19 mouse cellular contexts compared by ENCODE assay signal in the genomic region with DNA sequence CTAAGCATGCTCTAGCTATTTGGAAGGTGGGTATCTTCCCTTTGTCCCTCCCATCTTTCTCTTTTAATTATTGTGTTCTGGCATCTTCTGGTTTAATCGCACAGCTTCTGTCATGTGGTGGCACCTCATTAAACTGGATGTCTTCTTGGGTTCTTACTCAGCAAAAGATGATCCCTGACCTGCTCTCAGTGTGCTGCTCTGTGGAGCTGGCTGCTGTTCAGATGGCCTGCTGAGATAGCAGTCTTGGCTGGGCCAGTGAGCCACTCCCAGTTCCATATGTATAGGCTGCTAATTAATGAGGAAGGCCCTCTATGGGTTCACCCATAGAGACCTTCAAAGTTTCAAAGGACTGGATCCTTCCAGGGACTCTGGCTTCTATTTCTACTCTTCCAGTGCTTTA.
DNase-seq lines count a peak whose midpoint lies in the region; ATAC-seq and TF ChIP-seq lines count a peak whose summit lies in the region.
"Had no signal": no experiment of that assay in that cellular context is flagged by ENCODE, and none has a peak within 500 bp of the region (broad histone marks: within the 10 kb centered on the region; RNA-seq: fewer than 3 reads in every experiment).

No protein-coding gene starts in this region.

- no peaks in the 10 kb centered on the region for H3K36me3 ChIP-seq in forebrain, embryonic 14.5 days (ENCODE audit: control insufficient read depth, insufficient read depth, low read length)
- H3K36me3 ChIP-seq in forebrain, postnatal 0 days (ENCODE audit: insufficient read depth), result no peaks in the 10 kb centered on the region
- no peaks in the 10 kb centered on the region for H3K36me3 ChIP-seq in liver, embryonic 12.5 days
- H3K36me3 ChIP-seq in liver, postnatal 0 days (replicated peaks; ENCODE audit: insufficient read depth, low read length), result no peaks in the 10 kb centered on the region
- no peaks in the 10 kb centered on the region for H3K36me3 ChIP-seq in stomach, postnatal 0 days (ENCODE audit: control insufficient read depth, insufficient read depth, low read length)
- H3K36me3 ChIP-seq: embryonic facial prominence, embryonic 10.5 days; heart, embryonic 12.5 days; hindbrain, embryonic 15.5 days had no signal

- peak; percentile 10 for DNase-seq in forebrain, embryonic 14.5 days (ENCODE audit: low spot score)
- no peak for DNase-seq in forebrain, postnatal 0 days
- DNase-seq in heart, adult 11 months, result peak; percentile 72
- no peak for DNase-seq in heart, postnatal 4 days
- no peak for DNase-seq in liver, postnatal 0 days
- no peak for DNase-seq in stomach, postnatal 0 days (ENCODE audit: low spot score)
- DNase-seq: adrenal gland, postnatal 25 days; cerebellum, adult 8-10 months; heart, adult 2 months; kidney, adult 11 months had no signal

- no peak for TF ChIP-seq EP300 in liver, postnatal 0 days (IDR thresholded peaks at IDR 0.05; ENCODE audit: low read depth)
- TF ChIP-seq EP300 in stomach, postnatal 0 days (optimal IDR thresholded peaks at IDR 0.05), result no peak

- H3K4me2 ChIP-seq in forebrain, embryonic 14.5 days (ENCODE audit: low read length), result no peak overlapping the region
- no peak overlapping the region for H3K4me2 ChIP-seq in forebrain, postnatal 0 days (ENCODE audit: low read depth)
- H3K4me2 ChIP-seq in liver, embryonic 12.5 days, result no peak overlapping the region
- H3K4me2 ChIP-seq in liver, postnatal 0 days (ENCODE audit: low read depth, low read length), result no peak overlapping the region
- H3K4me2 ChIP-seq in stomach, postnatal 0 days (replicated peaks; ENCODE audit: low read depth), result no peak overlapping the region
- H3K4me2 ChIP-seq: heart, embryonic 12.5 days; hindbrain, embryonic 15.5 days had no signal

- TF ChIP-seq CTCF in forebrain, postnatal 0 days (IDR thresholded peaks at IDR 0.05; ENCODE audit: low read depth), result no peak
- TF ChIP-seq CTCF in liver, postnatal 0 days (IDR thresholded peaks at IDR 0.05; ENCODE audit: low read depth), result no peak
- no peak for TF ChIP-seq CTCF in stomach, postnatal 0 days (IDR thresholded peaks at IDR 0.05; ENCODE audit: low read depth)

- no peaks in the 10 kb centered on the region for H3K27me3 ChIP-seq in forebrain, embryonic 14.5 days (replicated peaks; ENCODE audit: control insufficient read depth, insufficient read depth, low read length)
- no peaks in the 10 kb centered on the region for H3K27me3 ChIP-seq in forebrain, postnatal 0 days (ENCODE audit: insufficient read depth, low read length)
- H3K27me3 ChIP-seq in liver, embryonic 12.5 days (replicated peaks), result no peaks in the 10 kb centered on the region
- H3K27me3 ChIP-seq in liver, postnatal 0 days (ENCODE audit: insufficient read depth, low read length), result no peaks in the 10 kb centered on the region
- H3K27me3 ChIP-seq in stomach, postnatal 0 days (ENCODE audit: control insufficient read depth, insufficient read depth, low read length), result no peaks in the 10 kb centered on the region
- H3K27me3 ChIP-seq: hindbrain, embryonic 15.5 days; Patski had no signal

- H3K9ac ChIP-seq in forebrain, embryonic 14.5 days (ENCODE audit: low read length), result no peak overlapping the region
- no peak overlapping the region for H3K9ac ChIP-seq in forebrain, postnatal 0 days
- H3K9ac ChIP-seq in liver, embryonic 12.5 days, result no peak overlapping the region
- no peak overlapping the region for H3K9ac ChIP-seq in liver, postnatal 0 days (replicated peaks)
- no peak overlapping the region for H3K9ac ChIP-seq in stomach, postnatal 0 days (ENCODE audit: low read length)
- H3K9ac ChIP-seq: heart, embryonic 12.5 days; hindbrain, embryonic 15.5 days had no signal

- ATAC-seq in forebrain, embryonic 14.5 days, result no peak
- ATAC-seq in forebrain, postnatal 0 days, result no peak
- peak; percentile 35; the same call in 1 of the 2 replicates for ATAC-seq in liver, embryonic 12.5 days
- no peak for ATAC-seq in liver, postnatal 0 days
- ATAC-seq in erythroid progenitor cell, adult 5-6 weeks (replicated peaks; ENCODE audit: low FRiP score, poor library complexity, severe bottlenecking), result peak; percentile 70
- no peak for ATAC-seq in stomach, postnatal 0 days (ENCODE audit: low FRiP score, low TSS enrichment)
- ATAC-seq: activated CD4-positive, CD25-positive, alpha-beta regulatory T cell, adult 4 months; forebrain, embryonic 16.5 days; Patski had no signal

- H3K4me3 ChIP-seq in forebrain, embryonic 14.5 days (ENCODE audit: low read depth, low read length), result no peak overlapping the region
- H3K4me3 ChIP-seq in forebrain, postnatal 0 days (ENCODE audit: low read depth, low read length), result no peak overlapping the region
- no peak overlapping the region for H3K4me3 ChIP-seq in liver, embryonic 12.5 days
- no peak overlapping the region for H3K4me3 ChIP-seq in liver, postnatal 0 days (ENCODE audit: low read depth, low read length)
- no peak overlapping the region for H3K4me3 ChIP-seq in stomach, postnatal 0 days (ENCODE audit: low read depth, low read length)
- H3K4me3 ChIP-seq: embryonic facial prominence, embryonic 10.5 days; erythroblast, embryonic 14.5 days; heart, adult 2 months; heart, embryonic 12.5 days; hindbrain, embryonic 15.5 days had no signal

- H3K27ac ChIP-seq in forebrain, embryonic 14.5 days (ENCODE audit: low read depth, low read length), result no peak overlapping the region
- no peak overlapping the region for H3K27ac ChIP-seq in forebrain, postnatal 0 days (ENCODE audit: low read depth, low read length)
- H3K27ac ChIP-seq in liver, embryonic 12.5 days, result no peak overlapping the region
- H3K27ac ChIP-seq in liver, postnatal 0 days (ENCODE audit: low read depth), result no peak overlapping the region
- no peak overlapping the region for H3K27ac ChIP-seq in stomach, postnatal 0 days (replicated peaks)
- H3K27ac ChIP-seq: embryonic facial prominence, embryonic 10.5 days; heart, adult 2 months; hindbrain, embryonic 15.5 days had no signal

- WGBS in forebrain, embryonic 14.5 days, result 62% methylated on average over 1 of the region's 1 CpGs
- WGBS in forebrain, postnatal 0 days, result 55% methylated on average over 1 of the region's 1 CpGs
- 75% methylated on average over 1 of the region's 1 CpGs for WGBS in liver, embryonic 12.5 days (ENCODE audit: insufficient replicate concordance)
- 91% methylated on average over 1 of the region's 1 CpGs for WGBS in liver, postnatal 0 days (ENCODE audit: insufficient replicate concordance)
- WGBS in stomach, postnatal 0 days, result 100% methylated on average over 1 of the region's 1 CpGs

- H3K9me3 ChIP-seq in forebrain, embryonic 14.5 days (replicated peaks; ENCODE audit: control insufficient read depth, low read length), result no peaks in the 10 kb centered on the region
- H3K9me3 ChIP-seq in forebrain, postnatal 0 days (ENCODE audit: low read length), result no peaks in the 10 kb centered on the region
- H3K9me3 ChIP-seq in liver, embryonic 12.5 days (replicated peaks), result no peaks in the 10 kb centered on the region
- H3K9me3 ChIP-seq in liver, postnatal 0 days (ENCODE audit: low read length), result no peaks in the 10 kb centered on the region
- no peaks in the 10 kb centered on the region for H3K9me3 ChIP-seq in stomach, postnatal 0 days (ENCODE audit: control insufficient read depth, low read length)
- H3K9me3 ChIP-seq: embryonic facial prominence, embryonic 10.5 days; heart, embryonic 12.5 days; hindbrain, embryonic 15.5 days had no signal

- no peaks in the 10 kb centered on the region for H3K4me1 ChIP-seq in forebrain, embryonic 14.5 days (ENCODE audit: control insufficient read depth, insufficient read depth, low read length)
- H3K4me1 ChIP-seq in forebrain, postnatal 0 days (ENCODE audit: insufficient read depth), result no peaks in the 10 kb centered on the region
- no peaks in the 10 kb centered on the region for H3K4me1 ChIP-seq in liver, embryonic 12.5 days
- H3K4me1 ChIP-seq in liver, postnatal 0 days (ENCODE audit: insufficient read depth), result no peaks in the 10 kb centered on the region
- H3K4me1 ChIP-seq in stomach, postnatal 0 days (replicated peaks; ENCODE audit: control insufficient read depth, insufficient read depth), result no peaks in the 10 kb centered on the region
- H3K4me1 ChIP-seq: heart, embryonic 12.5 days; hindbrain, embryonic 15.5 days had no signal

Comparison
In these comparisons a context has a peak if more than half of its experiments do, and no peak if none do; other contexts are left out.
1. ATAC-seq: peak in liver, embryonic 12.5 days (single experiment) and erythroid progenitor cell, adult 5-6 weeks (single experiment); none in forebrain, embryonic 14.5 days (single experiment), forebrain, postnatal 0 days (single experiment), liver, postnatal 0 days (single experiment) and stomach, postnatal 0 days (single experiment).
2. DNase-seq: peak in forebrain, embryonic 14.5 days (single experiment) and heart, adult 11 months (single experiment); none in forebrain, postnatal 0 days (single experiment), heart, postnatal 4 days (single experiment), liver, postnatal 0 days (single experiment) and stomach, postnatal 0 days (single experiment).